Mouse (Mus musculus) testis, adult 2 months (tissue): ENCODE measurements around the gene Gm21767. TPM values are rescaled to one million over a fixed set of nuclear protein-coding genes. Genes with fewer than 3 reads are reported as not detected.
"Not testable (repeated sequence)": the region's sequence is repeated elsewhere in the genome, so short reads cannot be mapped to it uniquely, and the experiment has no call there.

Experiments used
- H3K27ac ChIP-seq: fragments of 200-500 bp; 2 replicates; pipeline ENCODE4 v1.5.1; 2012; ENCODE audit warnings: low read depth, low read length; ENCODE audit not compliant: control insufficient read depth, insufficient read depth
- H3K27me3 ChIP-seq: fragments of 200-500 bp; 2 replicates; pipeline ENCODE4 v1.6.1; 2012; ENCODE audit warnings: mild to moderate bottlenecking, low read length, moderate library complexity; ENCODE audit not compliant: control insufficient read depth, insufficient read depth
- H3K36me3 ChIP-seq: fragments of 200-500 bp; 2 replicates; pipeline ENCODE4 v1.6.1; 2012; ENCODE audit warnings: mild to moderate bottlenecking, low read length; ENCODE audit not compliant: control insufficient read depth, insufficient read depth
- H3K4me1 ChIP-seq: fragments of 200-500 bp; 2 replicates; pipeline ENCODE4 v1.6.1; 2012; ENCODE audit warnings: low read length; ENCODE audit not compliant: control insufficient read depth, insufficient read depth
- H3K4me3 ChIP-seq: fragments of 200-500 bp; 2 replicates; pipeline ENCODE4 v1.5.1; 2012; ENCODE audit warnings: low read depth, mild to moderate bottlenecking, low read length, moderate library complexity, mixed read lengths; ENCODE audit not compliant: control insufficient read depth
- polyA plus RNA-seq: library from polyadenylated mRNA; depleted of rRNA; stranded (reverse); fragments of >200 nt; gene quantifications from 2 replicates; pipeline ENCODE4 v1.2.3, GENCODE M21; 2012; rRNA removed

The Gm21767 gene
- not detected in 2 replicates for polyA plus RNA-seq

DNA sequence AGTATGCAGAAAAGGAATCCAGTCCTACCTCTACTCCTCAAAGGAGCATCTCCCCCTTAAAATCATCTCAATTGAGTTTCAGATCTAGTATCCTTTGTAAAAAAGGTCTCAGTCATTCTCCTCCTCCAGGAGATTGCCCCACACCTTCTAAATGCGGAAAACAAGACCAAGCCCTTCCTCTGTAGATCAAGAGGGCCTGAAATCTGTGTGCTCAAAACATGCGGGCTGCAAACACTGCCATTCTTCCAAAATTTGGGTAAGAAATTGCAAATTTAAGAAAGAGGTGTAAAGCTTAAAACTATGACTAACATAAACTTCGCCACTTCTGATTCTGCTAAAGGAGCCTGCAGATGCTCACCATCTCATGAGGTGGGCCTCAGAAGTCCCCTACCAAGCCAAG lies at the start of gene Gm21767:
Gm21767 (plus strand) TSS at position 301 of the 400 bp plus-strand sequence.
- H3K4me3 ChIP-seq, H3K27me3 ChIP-seq, H3K36me3 ChIP-seq, H3K27ac ChIP-seq, H3K4me1 ChIP-seq: not testable (repeated sequence)
